8 mouse cellular contexts compared by ENCODE assay signal in the genomic region with DNA sequence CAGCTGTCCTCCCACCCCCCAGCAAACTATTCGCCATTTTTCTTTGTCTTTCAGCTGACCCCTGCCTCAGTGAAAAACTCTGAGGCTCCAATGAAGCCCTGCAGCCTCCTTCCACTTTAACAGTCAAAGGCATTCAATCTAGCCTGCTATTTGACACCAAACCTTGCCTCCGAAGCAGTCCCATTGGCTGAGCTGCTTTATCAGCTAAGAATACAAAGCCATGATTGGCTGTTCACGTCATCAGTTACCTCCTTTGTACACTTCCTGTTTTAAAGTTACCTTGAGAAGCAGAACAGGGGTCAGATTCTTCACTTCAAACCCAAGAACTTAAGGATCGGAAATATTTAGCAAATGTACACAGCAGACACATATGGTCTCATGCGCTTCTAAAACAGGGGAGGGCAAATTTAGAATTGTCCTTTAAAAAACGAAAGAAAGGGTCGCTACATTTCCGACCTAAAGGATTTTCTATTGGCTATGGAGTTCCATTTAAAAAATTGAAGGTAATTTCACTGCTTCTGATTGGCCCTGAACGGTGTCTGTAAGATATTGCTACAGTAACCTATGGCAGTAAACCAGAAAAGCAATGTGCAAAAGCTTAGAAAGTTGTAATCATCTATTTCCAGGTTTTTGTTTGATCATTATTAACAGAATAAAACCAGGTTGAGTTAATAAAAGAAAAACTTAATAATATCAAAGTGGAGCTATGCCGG. TPM values are rescaled to one million over a fixed set of nuclear protein-coding genes. Genes with fewer than 3 reads are reported as not detected.
DNase-seq lines count a peak whose midpoint lies in the region; ATAC-seq and TF ChIP-seq lines count a peak whose summit lies in the region.

No protein-coding gene starts in this region.

- TF ChIP-seq CTCF in E14TG2a.4 (conservative IDR thresholded peaks at IDR 0.05; ENCODE audit: low read length) = no peak
- no peak for TF ChIP-seq CTCF in heart, postnatal 0 days (IDR thresholded peaks at IDR 0.05; ENCODE audit: low read depth)
- TF ChIP-seq CTCF in liver, embryonic 14.5 days (IDR thresholded peaks at IDR 0.05; ENCODE audit: low read depth) = no peak

- peak; percentile 88 for DNase-seq in c-Kit-positive CD71-positive TER-119-positive erythroid progenitor cells, embryonic 14.5 days (ENCODE audit: low spot score)
- DNase-seq in heart, postnatal 0 days (ENCODE audit: low spot score) = peak; percentile 98
- DNase-seq in kidney, postnatal 36 days = peak; percentile 84 to 97
- DNase-seq in liver, embryonic 14.5 days (ENCODE audit: low read depth in 3 of 3, low spot score in 3 of 3) = peak; percentile 86 to 92 (median 91)
- peak; percentile 66 for DNase-seq in neural tube, embryonic 10.5 days (ENCODE audit: extremely low spot score, low spot score)

- no peaks in the 10 kb centered on the region for H3K9me3 ChIP-seq in E14TG2a.4 (ENCODE audit: low read length)
- no peaks in the 10 kb centered on the region for H3K9me3 ChIP-seq in forebrain, embryonic 12.5 days
- no peaks in the 10 kb centered on the region for H3K9me3 ChIP-seq in heart, postnatal 0 days (replicated peaks; ENCODE audit: control insufficient read depth, low read length)
- H3K9me3 ChIP-seq in liver, embryonic 14.5 days (ENCODE audit: control insufficient read depth, low read length) = no peaks in the 10 kb centered on the region
- H3K9me3 ChIP-seq in stomach, embryonic 15.5 days = no peaks in the 10 kb centered on the region

- peaks cover 9% of the 10 kb centered on the region; the same call in 1 of the 2 replicates for H3K36me3 ChIP-seq in E14TG2a.4 (ENCODE audit: insufficient read depth, low read length)
- no peaks in the 10 kb centered on the region for H3K36me3 ChIP-seq in forebrain, embryonic 12.5 days (replicated peaks)
- H3K36me3 ChIP-seq in heart, postnatal 0 days (replicated peaks; ENCODE audit: control insufficient read depth, insufficient read depth, low read length) = no peaks in the 10 kb centered on the region
- H3K36me3 ChIP-seq in liver, embryonic 14.5 days (replicated peaks; ENCODE audit: control insufficient read depth, insufficient read depth, low read depth) = no peaks in the 10 kb centered on the region
- no peaks in the 10 kb centered on the region for H3K36me3 ChIP-seq in stomach, embryonic 15.5 days

- ATAC-seq in forebrain, embryonic 12.5 days (ENCODE audit: low FRiP score) = peak; percentile 99
- ATAC-seq in heart, postnatal 0 days (ENCODE audit: insufficient read depth, low read depth) = peak; percentile 96
- ATAC-seq in liver, embryonic 14.5 days (ENCODE audit: insufficient read depth) = peak; percentile 97
- peak; percentile 96 for ATAC-seq in stomach, embryonic 15.5 days (ENCODE audit: insufficient read depth, low FRiP score, low read depth)

- H3K4me2 ChIP-seq in forebrain, embryonic 12.5 days = peak overlapping the region; percentile 67
- H3K4me2 ChIP-seq in heart, postnatal 0 days (ENCODE audit: low read depth, low read length) = peak overlapping the region; percentile 69
- H3K4me2 ChIP-seq in liver, embryonic 14.5 days (ENCODE audit: low read depth) = peak overlapping the region; percentile 81
- peak overlapping the region; percentile 56 for H3K4me2 ChIP-seq in stomach, embryonic 15.5 days

- peak overlapping the region; percentile 59 for H3K27ac ChIP-seq in forebrain, embryonic 12.5 days
- H3K27ac ChIP-seq in heart, postnatal 0 days (ENCODE audit: low read depth) = peak overlapping the region; percentile 96
- H3K27ac ChIP-seq in liver, embryonic 14.5 days = peak overlapping the region; percentile 16
- peak overlapping the region; percentile 63 for H3K27ac ChIP-seq in stomach, embryonic 15.5 days

- H3K27me3 ChIP-seq in E14TG2a.4 (ENCODE audit: insufficient read depth, low read length) = no peaks in the 10 kb centered on the region
- no peaks in the 10 kb centered on the region for H3K27me3 ChIP-seq in forebrain, embryonic 12.5 days
- H3K27me3 ChIP-seq in heart, postnatal 0 days (ENCODE audit: control insufficient read depth, insufficient read depth, low read length) = no peaks in the 10 kb centered on the region
- no peaks in the 10 kb centered on the region for H3K27me3 ChIP-seq in liver, embryonic 14.5 days (ENCODE audit: control insufficient read depth, insufficient read depth, low read length)
- no peaks in the 10 kb centered on the region for H3K27me3 ChIP-seq in stomach, embryonic 15.5 days (replicated peaks)

- H3K9ac ChIP-seq in forebrain, embryonic 12.5 days = peak overlapping the region; percentile 61
- peak overlapping the region; percentile 90 for H3K9ac ChIP-seq in heart, postnatal 0 days (replicated peaks; ENCODE audit: low read depth, low read length)
- H3K9ac ChIP-seq in liver, embryonic 14.5 days (replicated peaks) = peak overlapping the region; percentile 68
- H3K9ac ChIP-seq in stomach, embryonic 15.5 days = no peak overlapping the region

- H3K4me3 ChIP-seq in E14TG2a.4 (replicated peaks; ENCODE audit: low read length) = peak overlapping the region; percentile 73
- peak overlapping the region; percentile 48 for H3K4me3 ChIP-seq in forebrain, embryonic 12.5 days (replicated peaks)
- peak overlapping the region; percentile 63 for H3K4me3 ChIP-seq in heart, postnatal 0 days (ENCODE audit: low read depth, low read length)
- peak overlapping the region; percentile 63 to 75 for H3K4me3 ChIP-seq in liver, embryonic 14.5 days (ENCODE audit: insufficient read depth in 1 of 2, low read depth in 2 of 2, low read length in 2 of 2)
- H3K4me3 ChIP-seq in stomach, embryonic 15.5 days (replicated peaks) = peak overlapping the region; percentile 55

- 10% methylated on average over 10 of the region's 10 CpGs for WGBS in forebrain, embryonic 12.5 days
- 7% methylated on average over 10 of the region's 10 CpGs for WGBS in heart, postnatal 0 days
- 9% methylated on average over 10 of the region's 10 CpGs for WGBS in liver, embryonic 14.5 days (ENCODE audit: insufficient replicate concordance)
- 5% methylated on average over 10 of the region's 10 CpGs for WGBS in stomach, embryonic 15.5 days

- H3K4me1 ChIP-seq in E14TG2a.4 (replicated peaks; ENCODE audit: low read depth, low read length) = peaks cover 91% of the 10 kb centered on the region
- H3K4me1 ChIP-seq in forebrain, embryonic 12.5 days = peaks cover 34% of the 10 kb centered on the region
- H3K4me1 ChIP-seq in heart, postnatal 0 days (ENCODE audit: control insufficient read depth, insufficient read depth) = peaks cover 23% of the 10 kb centered on the region
- H3K4me1 ChIP-seq in liver, embryonic 14.5 days (replicated peaks; ENCODE audit: control insufficient read depth in 2 of 2, insufficient read depth in 2 of 2, low read length in 1 of 2) = peaks cover 16 to 26% of the 10 kb centered on the region in 2 experiments
- peaks cover 19% of the 10 kb centered on the region; the same call in 1 of the 2 replicates for H3K4me1 ChIP-seq in stomach, embryonic 15.5 days

- 0 out of 2 replicates have a peak, but pooled peaks have one; percentile 28 for TF ChIP-seq EP300 in heart, postnatal 0 days (IDR thresholded peaks at IDR 0.05; ENCODE audit: low read depth)
- no peak for TF ChIP-seq EP300 in liver, embryonic 14.5 days (IDR thresholded peaks at IDR 0.05; ENCODE audit: low read depth)

RNA-seq across cellular contexts. Expression of a gene that starts 15.6 kb away (rescaled TPM):
- 110 and 117 TPM in 2 replicates for polyA plus RNA-seq in forebrain, embryonic 12.5 days (2016; fragmentation: Nextera tagmentation; extraction: Ambion mirVana)
- 165 and 174 TPM in 2 replicates for total RNA-seq in heart, postnatal 0 days (2014; rRNA removed; ENCODE audit: low replicate concordance)
- polyA plus RNA-seq in heart, postnatal 0 days (2015; fragmentation: Nextera tagmentation; extraction: Ambion mirVana) = 84.4 and 91.1 TPM in 2 replicates
- polyA plus RNA-seq in liver, embryonic 14.5 days (2012; rRNA removed) = 53.3 and 58.2 TPM in 2 replicates
- polyA plus RNA-seq in liver, embryonic 14.5 days (2014; fragmentation: Nextera tagmentation; extraction: Ambion mirVana) = 50.6 and 50.7 TPM in 2 replicates
- polyA plus RNA-seq in stomach, embryonic 15.5 days (2015; fragmentation: Nextera tagmentation; extraction: Ambion mirVana) = 76.4 and 88.0 TPM in 2 replicates

RNA-seq across cellular contexts. Expression of a gene that starts 38.8 kb away (rescaled TPM):
- 6.2 and 7.3 TPM in 2 replicates for polyA plus RNA-seq in forebrain, embryonic 12.5 days (2016; fragmentation: Nextera tagmentation; extraction: Ambion mirVana)
- total RNA-seq in heart, postnatal 0 days (2014; rRNA removed; ENCODE audit: low replicate concordance) = 0.04 TPM in 2 replicates
- polyA plus RNA-seq in heart, postnatal 0 days (2015; fragmentation: Nextera tagmentation; extraction: Ambion mirVana) = 0.05 and 0.10 TPM in 2 replicates
- polyA plus RNA-seq in liver, embryonic 14.5 days (2012; rRNA removed) = 0.19 and 0.25 TPM in 2 replicates
- 0.09 and 0.15 TPM in 2 replicates for polyA plus RNA-seq in liver, embryonic 14.5 days (2014; fragmentation: Nextera tagmentation; extraction: Ambion mirVana)
- polyA plus RNA-seq in stomach, embryonic 15.5 days (2015; fragmentation: Nextera tagmentation; extraction: Ambion mirVana) = 1.3 and 1.5 TPM in 2 replicates

Comparison
In these comparisons a context has a peak if more than half of its experiments do, and no peak if none do; other contexts are left out.
1. Peak in every context shown above with its lines: DNase-seq, ATAC-seq, H3K4me3 ChIP-seq and H3K27ac ChIP-seq.
2. H3K27ac ChIP-seq: peak in every context shown above with its lines; median percentile 96 in heart, postnatal 0 days; 63 in stomach, embryonic 15.5 days; 59 in forebrain, embryonic 12.5 days; 16 in liver, embryonic 14.5 days.